In genomic region chr10:116440946-116441345, GRCm38 (mm10) we compare ENCODE assay signal across 27 mouse cellular contexts. TPM values are rescaled to one million over a fixed set of nuclear protein-coding genes. Genes with fewer than 3 reads are reported as not detected.
A peak's percentile ranks its signal among the peaks of the same experiment; 100 is the strongest.
DNase-seq lines count a peak whose midpoint lies in the region; ATAC-seq lines count a peak whose summit lies in the region.
"Had no signal": no experiment of that assay in that cellular context is flagged by ENCODE, and none has a peak within 500 bp of the region (broad histone marks: within the 10 kb centered on the region; RNA-seq: fewer than 3 reads in every experiment).

No protein-coding gene starts in this region.

- H3K9ac ChIP-seq in heart, embryonic 15.5 days: no peak overlapping the region
- H3K9ac ChIP-seq: forebrain, embryonic 12.5 days; hindbrain, embryonic 14.5 days had no signal

- H3K27me3 ChIP-seq in heart, embryonic 15.5 days: no peaks in the 10 kb centered on the region
- H3K27me3 ChIP-seq: forebrain, embryonic 12.5 days had no signal

- H3K4me1 ChIP-seq in heart, embryonic 15.5 days (replicated peaks): 0 out of 2 replicates have a peak, but pooled peaks cover 3% of the 10 kb centered on the region
- H3K4me1 ChIP-seq: forebrain, embryonic 12.5 days; hindbrain, embryonic 10.5 days had no signal

- 0 out of 2 replicates have a peak, but pooled peaks cover 3% of the 10 kb centered on the region for H3K36me3 ChIP-seq in heart, embryonic 15.5 days

- H3K9me3 ChIP-seq in heart, embryonic 15.5 days (replicated peaks): peaks cover 12% of the 10 kb centered on the region

- peak; percentile 55 for DNase-seq in heart, adult 11 months
- no peak for DNase-seq in heart, postnatal 36 days
- DNase-seq in heart, adult 9 months (ENCODE audit: low spot score in 2 of 2): no peak
- peak; percentile 2 for DNase-seq in right cerebral cortex, postnatal 25 days
- no peak for DNase-seq in right cerebral cortex, postnatal 36 days (ENCODE audit: low spot score in 2 of 2)
- DNase-seq: adrenal gland, adult 2 months; adrenal gland, postnatal 14 days; B cell, adult 2 months; cerebellum, adult 11 months; cerebellum, adult 2 months; cerebellum, adult 9-11 months; cerebellum, postnatal 36 days; embryo, embryonic 11 days; gastrocnemius, postnatal 10 days; gastrocnemius, postnatal 36 days; kidney, adult 2 months had no signal

- no peak for ATAC-seq in heart, embryonic 15.5 days (replicated peaks; ENCODE audit: insufficient number of reproducible peaks, insufficient read depth, low FRiP score, low read depth)
- ATAC-seq in CD4-positive, CD25-positive, alpha-beta regulatory T cell, adult 4 months: no peak
- ATAC-seq: forebrain, embryonic 16.5 days; intestine, postnatal 0 days had no signal

- no peak overlapping the region for H3K4me3 ChIP-seq in heart, embryonic 15.5 days
- H3K4me3 ChIP-seq: erythroblast, embryonic 14.5 days; forebrain, embryonic 12.5 days; hindbrain, embryonic 10.5 days had no signal

- H3K27ac ChIP-seq in heart, embryonic 15.5 days: no peak overlapping the region
- H3K27ac ChIP-seq: forebrain, embryonic 12.5 days; hindbrain, embryonic 10.5 days; hindbrain, embryonic 14.5 days had no signal

- intact Hi-C loops in heart, postnatal 36 days (cut with DNase I): no loop called here

- WGBS in heart, embryonic 15.5 days: 90% methylated on average over 7 of the region's 7 CpGs

- peak overlapping the region; percentile 47; the same call in 1 of the 2 replicates for H3K4me2 ChIP-seq in heart, embryonic 15.5 days
- H3K4me2 ChIP-seq: forebrain, embryonic 12.5 days; hindbrain, embryonic 14.5 days had no signal

RNA-seq across cellular contexts. Expression of gene Kcnmb4, which starts 32.7 kb away (rescaled TPM):
- total RNA-seq in heart, postnatal 36 days (2021): under 1 TPM; 0.22 to 0.24 TPM
- 3.7 and 4.2 TPM in 2 replicates for polyA plus RNA-seq in heart, embryonic 15.5 days (2015; fragmentation: Nextera tagmentation; extraction: Ambion mirVana)
- 1 to 10 TPM; 1.5 to 2.2 TPM for polyA plus RNA-seq in CD4-positive, CD25-positive, alpha-beta regulatory T cell, adult 4 months (2017; shearing (Covaris generic))
- total RNA-seq: gastrocnemius, adult 18-20 months; gastrocnemius, postnatal 36 days; granulocyte monocyte progenitor cell, adult 5-6 weeks; MEL had no signal
- polyA plus RNA-seq: erythroblast, embryonic 14.5 days had no signal

Comparison
In these comparisons a context has a peak if more than half of its experiments do, and no peak if none do; other contexts are left out.
1. DNase-seq: peak in heart, adult 11 months (single experiment) and right cerebral cortex, postnatal 25 days (single experiment); none in heart, postnatal 36 days (0 of 2), heart, adult 9 months (0 of 2) and right cerebral cortex, postnatal 36 days (0 of 2).